Mouse (Mus musculus) hindbrain, embryonic 10.5 days (tissue): ENCODE data around the gene Tgm6. TPM values are rescaled to one million over a fixed set of nuclear protein-coding genes. Genes with fewer than 3 reads are reported as not detected.

Source experiments
- DNase-seq: peaks from one replicate; pipeline ENCODE4 v3.0.0-alpha.2; 2017; ENCODE audit warnings: low spot score
- H3K27ac ChIP-seq: fragments of 300-500 bp; sonication (generic); 2 replicates; pipeline ENCODE4 v1.5.1; 2016; ENCODE audit warnings: mild to moderate bottlenecking, moderate library complexity
- H3K27me3 ChIP-seq: fragments of 300-500 bp; sonication (generic); 2 replicates; pipeline ENCODE4 v1.6.1; 2016; ENCODE audit warnings: mild to moderate bottlenecking; ENCODE audit not compliant: poor library complexity, insufficient read depth, severe bottlenecking
- H3K36me3 ChIP-seq: fragments of 300-500 bp; sonication (generic); 2 replicates; pipeline ENCODE4 v1.6.1; 2016; ENCODE audit warnings: mild to moderate bottlenecking, moderate library complexity
- H3K4me1 ChIP-seq: fragments of 300-500 bp; sonication (generic); replicated peaks from 2 replicates; pipeline ENCODE4 v1.6.1; 2016; ENCODE audit warnings: mild to moderate bottlenecking
- H3K4me3 ChIP-seq: fragments of 300-500 bp; sonication (generic); 2 replicates; pipeline ENCODE4 v1.5.1; 2016; ENCODE audit warnings: mild to moderate bottlenecking, moderate library complexity
- H3K9me3 ChIP-seq: fragments of 300-500 bp; sonication (generic); 2 replicates; pipeline ENCODE4 v1.6.1; 2016; ENCODE audit warnings: mild to moderate bottlenecking, moderate library complexity
- WGBS: fragments of 180-500 bp; shearing (Covaris S2); methylation state at CpG from one replicate; pipeline ENCODE4 v1.1.7; 2016; 5-methylcytosine and 5-hydroxymethylcytosine counted together
- polyA plus RNA-seq: library from polyadenylated mRNA; unstranded; fragments of >200 nt; fragmentation: Nextera tagmentation; extraction: Ambion mirVana; gene quantifications from 2 replicates; pipeline ENCODE4 v1.2.1, GENCODE M21; 2016

The Tgm6 gene
- polyA plus RNA-seq, 1 experiment from 2014 or later, result not detected

DNA sequence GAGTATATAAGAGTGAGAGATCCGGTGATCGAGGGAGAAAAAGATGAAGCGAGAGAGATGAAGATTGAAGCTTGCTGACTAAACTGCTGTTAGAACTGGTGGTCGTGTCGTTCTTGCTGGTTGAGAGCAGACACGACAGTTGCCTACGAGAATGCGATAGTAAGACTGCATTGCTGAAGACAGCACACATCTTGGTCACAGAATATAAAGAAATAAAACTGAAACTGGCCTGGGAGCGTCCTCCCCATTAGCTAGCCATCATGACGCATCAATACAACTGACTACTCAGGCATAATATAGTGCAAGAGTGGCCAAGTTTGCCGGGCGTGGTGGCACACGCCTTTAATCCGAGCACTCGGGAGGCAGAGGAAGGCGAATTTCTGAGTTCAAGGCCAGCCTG lies 82.7 kb downstream of the Tgm6 start, which contains the start of gene Tmc2:
Tmc2 (plus strand) TSS at position 301 of the 400 bp plus-strand sequence.
- Histone ChIP-seq H3K27me3 (no peaks in the 10 kb centered on the region), H3K4me1 (no peaks in the 10 kb centered on the region), H3K9me3 (0 out of 2 replicates have a peak, but pooled peaks cover 5% of the 10 kb centered on the region), H3K27ac (no peak within 1 kb of the TSS), H3K4me3 (no peak within 1 kb of the TSS), H3K36me3 (no peaks in the 10 kb centered on the region)
- 94% methylated on average over 16 of the region's 16 CpGs for WGBS
- no peak for DNase-seq

DNA sequence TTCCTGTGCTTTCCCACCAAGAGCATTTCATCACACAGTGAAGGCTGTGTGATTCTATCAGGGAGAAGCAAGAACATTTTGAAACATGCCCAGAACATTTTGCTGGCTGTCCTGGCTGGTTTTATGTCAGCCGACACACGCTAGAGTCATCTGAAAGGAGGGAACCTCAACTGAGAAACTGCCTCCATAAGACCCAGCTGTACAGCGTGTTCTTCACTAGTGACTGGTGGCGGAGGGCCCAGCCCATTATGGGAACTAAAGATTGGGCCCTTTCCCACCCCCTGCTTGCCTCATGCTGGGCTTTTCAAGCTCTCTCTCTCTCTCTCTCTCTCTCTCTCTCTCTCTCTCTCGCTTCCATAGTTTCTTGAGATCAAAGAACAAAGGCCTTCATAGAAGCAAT lies 88.7 kb downstream of the Tgm6 start:
- WGBS, result 75% methylated on average over 5 of the region's 5 CpGs
- Histone ChIP-seq H3K4me1 (no peaks in the 10 kb centered on the region), H3K9me3 (0 out of 2 replicates have a peak, but pooled peaks cover 3% of the 10 kb centered on the region), H3K27me3 (no peaks in the 10 kb centered on the region), H3K36me3 (no peaks in the 10 kb centered on the region), H3K27ac (no peak overlapping the region), H3K4me3 (no peak overlapping the region)
- DNase-seq, result no peak

Other genes starting within 250 kb of the Tgm6 start
- not detected in 2 replicates for gene Tgm3, start 100.1 kb upstream of the Tgm6 start, polyA plus RNA-seq
- 876 and 909 TPM in 2 replicates for gene Snrpb, start 67.0 kb downstream of the Tgm6 start, polyA plus RNA-seq
- not detected in 2 replicates for gene Tmc2, start 82.8 kb downstream of the Tgm6 start, polyA plus RNA-seq
- 297 and 412 TPM in 2 replicates for gene Nop56, start 162.0 kb downstream of the Tgm6 start, polyA plus RNA-seq
- gene Idh3b, start 172.1 kb downstream of the Tgm6 start, polyA plus RNA-seq, result 126 and 130 TPM in 2 replicates
- 0.95 and 0.98 TPM in 2 replicates for gene Ebf4, start 182.8 kb downstream of the Tgm6 start, polyA plus RNA-seq